Mouse (Mus musculus): ENCODE data around the gene Mprip. TPM values are rescaled to one million over a fixed set of nuclear protein-coding genes. Genes with fewer than 3 reads are reported as not detected.

Mprip gene
- total and polyA plus RNA-seq, 2 experiments from 2014 or later = 53.3 to 172 TPM

DNA sequence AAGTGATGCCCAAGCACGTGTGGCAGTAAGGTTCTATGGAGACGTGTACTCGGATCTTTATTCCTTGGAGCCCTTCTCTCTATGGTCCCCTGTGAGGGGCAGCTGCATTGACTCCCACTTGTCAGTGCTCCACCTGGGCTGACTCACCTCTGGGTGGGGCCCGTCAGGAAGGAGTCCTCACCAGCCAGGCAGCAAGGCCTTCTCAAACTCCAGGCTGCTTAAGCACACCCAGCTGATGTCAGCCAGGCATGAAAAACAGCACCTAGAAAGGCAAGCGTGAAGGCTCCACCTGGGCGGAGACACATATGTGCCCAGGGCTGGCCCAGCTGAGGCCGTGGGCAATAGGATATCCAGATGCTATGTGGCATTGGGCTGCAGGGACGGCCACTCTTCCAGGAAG is 18.7 kb upstream of the Mprip start:
- 90% methylated on average over 8 of the region's 8 CpGs for WGBS
- Histone ChIP-seq H3K4me3 (ENCODE audit: low read depth, low read length) (no peak overlapping the region), H3K4me2 (ENCODE audit: low read depth, low read length, poor library complexity, severe bottlenecking) (no peak overlapping the region), H3K9me3 (ENCODE audit: low read length) (no peaks in the 10 kb centered on the region), H3K36me3 (ENCODE audit: insufficient read depth, low read length) (no peaks in the 10 kb centered on the region), H3K4me1 (ENCODE audit: insufficient read depth, low read length) (no peaks in the 10 kb centered on the region), H3K9ac (replicated peaks; ENCODE audit: low read length, poor library complexity, severe bottlenecking) (no peak overlapping the region), H3K27ac (ENCODE audit: low read depth, low read length) (no peak overlapping the region), H3K27me3 (ENCODE audit: insufficient read depth, low read length) (no peaks in the 10 kb centered on the region)
- no peak for TF ChIP-seq CTCF (IDR thresholded peaks at IDR 0.05)
- no peak for ATAC-seq (ENCODE audit: low FRiP score)
- DNase-seq (ENCODE audit: low spot score) = no peak

DNA sequence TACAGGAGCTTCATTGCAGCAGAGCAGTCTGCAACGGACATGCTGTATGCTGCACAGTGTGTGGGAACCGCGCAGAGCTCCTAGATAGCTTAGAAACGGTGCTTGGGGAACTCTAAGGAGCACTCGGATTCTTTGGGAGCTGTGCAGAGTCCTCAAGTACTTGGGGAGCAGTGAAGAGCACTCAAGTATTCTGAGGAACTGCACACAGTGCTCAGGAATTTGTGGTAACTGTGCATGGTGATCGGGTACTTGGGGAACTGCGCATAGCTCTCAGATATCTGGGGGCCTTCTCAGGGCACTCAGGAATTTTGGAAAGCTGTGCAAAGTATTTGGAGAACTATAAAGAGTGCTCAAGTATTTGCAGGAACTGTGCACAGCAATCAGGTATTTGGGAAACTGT is 16.1 kb upstream of the Mprip start:
- Histone ChIP-seq H3K4me3 (ENCODE audit: low read depth, low read length) (no peak overlapping the region), H3K4me2 (ENCODE audit: low read depth, low read length, poor library complexity, severe bottlenecking) (no peak overlapping the region), H3K27me3 (ENCODE audit: insufficient read depth, low read length) (no peaks in the 10 kb centered on the region), H3K9me3 (ENCODE audit: low read length) (no peaks in the 10 kb centered on the region), H3K36me3 (ENCODE audit: insufficient read depth, low read length) (no peaks in the 10 kb centered on the region), H3K9ac (replicated peaks; ENCODE audit: low read length, poor library complexity, severe bottlenecking) (no peak overlapping the region), H3K4me1 (ENCODE audit: insufficient read depth, low read length) (no peaks in the 10 kb centered on the region), H3K27ac (ENCODE audit: low read depth, low read length) (no peak overlapping the region)
- no peak for TF ChIP-seq CTCF (IDR thresholded peaks at IDR 0.05)
- no peak for DNase-seq (ENCODE audit: low spot score)
- WGBS = 66% methylated on average over 7 of the region's 7 CpGs
- ATAC-seq (ENCODE audit: low FRiP score) = no peak

- ATAC-seq (ENCODE audit: low FRiP score) = no peak
- no peaks in the 10 kb centered on the region for H3K9me3 ChIP-seq (ENCODE audit: low read length)
- no peak overlapping the region for H3K9ac ChIP-seq (replicated peaks; ENCODE audit: low read length, poor library complexity, severe bottlenecking)
- no peak overlapping the region for H3K4me3 ChIP-seq (ENCODE audit: low read depth, low read length)
- no peak for DNase-seq (ENCODE audit: low spot score)
- no peak overlapping the region for H3K4me2 ChIP-seq (ENCODE audit: low read depth, low read length, poor library complexity, severe bottlenecking)
- H3K27me3 ChIP-seq (ENCODE audit: insufficient read depth, low read length) = no peaks in the 10 kb centered on the region
- TF ChIP-seq CTCF (IDR thresholded peaks at IDR 0.05) = no peak
- whole genome bisulfite sequencing = 83% methylated on average over 4 of the region's 4 CpGs
- H3K27ac ChIP-seq (ENCODE audit: low read depth, low read length) = no peak overlapping the region
- H3K36me3 ChIP-seq (ENCODE audit: insufficient read depth, low read length) = no peaks in the 10 kb centered on the region
- no peaks in the 10 kb centered on the region for H3K4me1 ChIP-seq (ENCODE audit: insufficient read depth, low read length)
Measured at GRCm38 (mm10) chr11:59649058-59649457, 12.0 kb upstream of the Mprip start.

DNA sequence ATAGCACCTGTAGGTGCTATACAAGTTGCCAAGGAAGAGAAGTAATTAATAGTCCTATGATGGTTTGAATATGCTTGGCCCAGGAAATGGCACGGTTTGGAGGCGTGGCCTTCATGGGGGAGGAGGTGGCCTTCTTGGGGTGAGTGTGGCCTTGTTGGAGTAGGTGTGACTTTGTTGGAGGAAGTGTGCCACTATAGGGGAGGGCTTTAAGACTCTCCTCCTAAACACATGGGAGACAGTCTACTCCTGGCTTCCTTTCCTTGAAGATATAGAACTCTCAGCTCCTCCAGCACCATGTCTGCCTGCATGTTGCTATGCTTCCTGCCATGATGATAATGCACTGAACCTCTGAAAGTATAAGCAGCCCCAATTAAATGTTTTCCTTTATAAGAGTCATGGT is 8.1 kb upstream of the Mprip start:
- H3K4me3 ChIP-seq (ENCODE audit: low read depth, low read length) = no peak overlapping the region
- H3K36me3 ChIP-seq (ENCODE audit: insufficient read depth, low read length) = no peaks in the 10 kb centered on the region
- ATAC-seq (ENCODE audit: low FRiP score) = no peak
- H3K27me3 ChIP-seq (ENCODE audit: insufficient read depth, low read length) = no peaks in the 10 kb centered on the region
- H3K9ac ChIP-seq (replicated peaks; ENCODE audit: low read length, poor library complexity, severe bottlenecking) = no peak overlapping the region
- WGBS = 94% methylated on average over 2 of the region's 2 CpGs
- H3K4me2 ChIP-seq (ENCODE audit: low read depth, low read length, poor library complexity, severe bottlenecking) = no peak overlapping the region
- H3K27ac ChIP-seq (ENCODE audit: low read depth, low read length) = no peak overlapping the region
- H3K9me3 ChIP-seq (ENCODE audit: low read length) = no peaks in the 10 kb centered on the region
- no peaks in the 10 kb centered on the region for H3K4me1 ChIP-seq (ENCODE audit: insufficient read depth, low read length)
- DNase-seq (ENCODE audit: low spot score) = no peak
- no peak for TF ChIP-seq CTCF (IDR thresholded peaks at IDR 0.05)

GRCm38 (mm10) chr11:59653547-59653946 is 7.6 kb upstream of the Mprip start:
- no peak for TF ChIP-seq CTCF (IDR thresholded peaks at IDR 0.05)
- H3K4me3 ChIP-seq (ENCODE audit: low read depth, low read length) = no peak overlapping the region
- no peaks in the 10 kb centered on the region for H3K27me3 ChIP-seq (ENCODE audit: insufficient read depth, low read length)
- H3K9me3 ChIP-seq (ENCODE audit: low read length) = no peaks in the 10 kb centered on the region
- no peak overlapping the region for H3K27ac ChIP-seq (ENCODE audit: low read depth, low read length)
- DNase-seq (ENCODE audit: low spot score) (no peak), ATAC-seq (ENCODE audit: low FRiP score) (no peak)
- H3K4me2 ChIP-seq (ENCODE audit: low read depth, low read length, poor library complexity, severe bottlenecking) = no peak overlapping the region
- no peaks in the 10 kb centered on the region for H3K4me1 ChIP-seq (ENCODE audit: insufficient read depth, low read length)
- H3K36me3 ChIP-seq (ENCODE audit: insufficient read depth, low read length) = no peaks in the 10 kb centered on the region
- H3K9ac ChIP-seq (replicated peaks; ENCODE audit: low read length, poor library complexity, severe bottlenecking) = no peak overlapping the region
- 93% methylated on average over 2 of the region's 2 CpGs for whole genome bisulfite sequencing

GRCm38 (mm10) chr11:59655337-59655736 is 5.8 kb upstream of the Mprip start:
- ATAC-seq (ENCODE audit: low FRiP score) (no peak), DNase-seq (ENCODE audit: low spot score) (no peak)
- Histone ChIP-seq H3K4me2 (ENCODE audit: low read depth, low read length, poor library complexity, severe bottlenecking) (no peak overlapping the region), H3K36me3 (ENCODE audit: insufficient read depth, low read length) (no peaks in the 10 kb centered on the region), H3K9ac (replicated peaks; ENCODE audit: low read length, poor library complexity, severe bottlenecking) (no peak overlapping the region), H3K27ac (ENCODE audit: low read depth, low read length) (no peak overlapping the region), H3K9me3 (ENCODE audit: low read length) (no peaks in the 10 kb centered on the region), H3K27me3 (ENCODE audit: insufficient read depth, low read length) (no peaks in the 10 kb centered on the region), H3K4me1 (ENCODE audit: insufficient read depth, low read length) (no peaks in the 10 kb centered on the region), H3K4me3 (ENCODE audit: low read depth, low read length) (no peak overlapping the region)
- TF ChIP-seq CTCF (IDR thresholded peaks at IDR 0.05) = no peak
- WGBS = 53% methylated on average over 5 of the region's 5 CpGs

Data from midbrain, postnatal 0 days (tissue).